Mouse (Mus musculus): ENCODE data around the gene Ccdc186.
"Not testable (repeated sequence)": the region's sequence is repeated elsewhere in the genome, so short reads cannot be mapped to it uniquely, and the experiment has no call there.

Ccdc186 gene

GRCm38 (mm10) chr19:56801656-56802351, 20.2 kb downstream of the Ccdc186 start:
- ATAC-seq (ENCODE audit: low TSS enrichment): no peak

GRCm38 (mm10) chr19:56800930-56801655, 20.9 kb downstream of the Ccdc186 start:
- ATAC-seq (ENCODE audit: low TSS enrichment): no peak

- ATAC-seq (ENCODE audit: low TSS enrichment): no peak
Observed at GRCm38 (mm10) chr19:56800226-56800625, 21.8 kb downstream of the Ccdc186 start.

GRCm38 (mm10) chr19:56797376-56797775, 24.6 kb downstream of the Ccdc186 start:
- no peak for ATAC-seq (ENCODE audit: low TSS enrichment)

GRCm38 (mm10) chr19:56788952-56789351, 33.0 kb downstream of the Ccdc186 start:
- ATAC-seq (ENCODE audit: low TSS enrichment): peak; percentile 55; the same call in 1 of the 2 replicates

- no peak for ATAC-seq (ENCODE audit: low TSS enrichment)
Observed at GRCm38 (mm10) chr19:56787911-56788310, 34.1 kb downstream of the Ccdc186 start.

- ATAC-seq (ENCODE audit: low TSS enrichment): not testable (repeated sequence)
Observed at GRCm38 (mm10) chr19:56778532-56778931, 43.5 kb downstream of the Ccdc186 start.

- peak; percentile 71 for ATAC-seq (ENCODE audit: low TSS enrichment)
Observed at GRCm38 (mm10) chr19:56776719-56777382, 45.1 kb downstream of the Ccdc186 start.

- ATAC-seq (ENCODE audit: low TSS enrichment): no peak
Observed at GRCm38 (mm10) chr19:56775893-56776718, 45.9 kb downstream of the Ccdc186 start.

- ATAC-seq (ENCODE audit: low TSS enrichment): no peak
Observed at GRCm38 (mm10) chr19:56774971-56775892, 46.8 kb downstream of the Ccdc186 start.

GRCm38 (mm10) chr19:56774408-56774962, 47.5 kb downstream of the Ccdc186 start:
- no peak for ATAC-seq (ENCODE audit: low TSS enrichment)

GRCm38 (mm10) chr19:56773393-56773971, 48.5 kb downstream of the Ccdc186 start:
- peak; percentile 22; the same call in 1 of the 2 replicates for ATAC-seq (ENCODE audit: low TSS enrichment)

GRCm38 (mm10) chr19:56772158-56772557, 49.8 kb downstream of the Ccdc186 start:
- no peak for ATAC-seq (ENCODE audit: low TSS enrichment)

- ATAC-seq (ENCODE audit: low TSS enrichment): peak; percentile 83
Observed at GRCm38 (mm10) chr19:56769024-56769423, 53.0 kb downstream of the Ccdc186 start.

GRCm38 (mm10) chr19:56762686-56763085, 59.3 kb downstream of the Ccdc186 start:
- ATAC-seq (ENCODE audit: low TSS enrichment): no peak

- ATAC-seq (ENCODE audit: low TSS enrichment): no peak
Observed at GRCm38 (mm10) chr19:56761727-56762126, 60.3 kb downstream of the Ccdc186 start.

GRCm38 (mm10) chr19:56761096-56761495, 60.9 kb downstream of the Ccdc186 start:
- ATAC-seq (ENCODE audit: low TSS enrichment): no peak

GRCm38 (mm10) chr19:56760306-56760940, 61.6 kb downstream of the Ccdc186 start:
- no peak for ATAC-seq (ENCODE audit: low TSS enrichment)

- peak; percentile 76 for ATAC-seq (ENCODE audit: low TSS enrichment)
Observed at GRCm38 (mm10) chr19:56759740-56760139, 62.2 kb downstream of the Ccdc186 start.

Measured in frontal cortex, adult (tissue).